Mouse (Mus musculus) hindbrain, embryonic 15.5 days (tissue): ENCODE measurements around the gene Ash1l. TPM values are rescaled to one million over a fixed set of nuclear protein-coding genes. Genes with fewer than 3 reads are reported as not detected.

Source experiments
- ATAC-seq: fragments of 200-750 bp; cut with Nextera tagmentation; 2 replicates; pipeline ENCODE4 v1.8.0; 2017; ENCODE audit warnings: low read depth, moderate number of reproducible peaks, moderate TSS enrichment; ENCODE audit not compliant: low FRiP score
- H3K27ac ChIP-seq: fragments of 300-500 bp; sonication (generic); replicated peaks from 2 replicates; pipeline ENCODE4 v1.5.1; 2015; ENCODE audit warnings: mild to moderate bottlenecking, inconsistent platforms
- H3K27me3 ChIP-seq: fragments of 300-500 bp; sonication (generic); 2 replicates; pipeline ENCODE4 v1.6.1; 2015; ENCODE audit warnings: control low read depth, inconsistent platforms
- H3K36me3 ChIP-seq: fragments of 300-500 bp; sonication (generic); 2 replicates; pipeline ENCODE4 v1.6.1; 2015; ENCODE audit warnings: control low read depth, inconsistent platforms
- H3K4me1 ChIP-seq: fragments of 300-500 bp; sonication (generic); replicated peaks from 2 replicates; pipeline ENCODE4 v1.6.1; 2015; ENCODE audit warnings: control low read depth, inconsistent platforms
- H3K4me2 ChIP-seq: fragments of 300-500 bp; sonication (generic); 2 replicates; pipeline ENCODE4 v1.6.1; 2015; ENCODE audit warnings: moderate library complexity, mild to moderate bottlenecking, inconsistent platforms
- H3K4me3 ChIP-seq: fragments of 300-500 bp; sonication (generic); 2 replicates; pipeline ENCODE4 v1.5.1; 2015; ENCODE audit warnings: mild to moderate bottlenecking, inconsistent platforms
- H3K9ac ChIP-seq: fragments of 300-500 bp; sonication (generic); 2 replicates; pipeline ENCODE4 v1.6.1; 2015; ENCODE audit warnings: inconsistent platforms
- H3K9me3 ChIP-seq: fragments of 300-500 bp; sonication (generic); 2 replicates; pipeline ENCODE4 v1.6.1; 2016; ENCODE audit warnings: control low read depth, inconsistent platforms
- WGBS: fragments of 180-500 bp; shearing (Covaris S2); methylation state at CpG from one replicate; pipeline ENCODE4 v1.1.7; 2015; 5-methylcytosine and 5-hydroxymethylcytosine counted together
- polyA plus RNA-seq: library from polyadenylated mRNA; unstranded; fragments of >200 nt; fragmentation: Nextera tagmentation; extraction: Ambion mirVana; gene quantifications from 2 replicates; pipeline ENCODE4 v1.2.1, GENCODE M21; 2015

Gene Ash1l
- polyA plus RNA-seq = 17.5 and 19.5 TPM in 2 replicates

GRCm38 (mm10) chr3:88950576-88951326 lies at the start of gene Ash1l, which contains the start of gene Dap3:
Ash1l (plus strand) TSS chr3:88950622.
Dap3 (minus strand) TSS chr3:88951181.
- Histone ChIP-seq H3K4me3 (peak within 1 kb of the TSS; percentile 88), H3K9me3 (no peaks in the 10 kb centered on the region)
- WGBS = 0% methylated on average over 46 of the region's 64 CpGs

GRCm38 (mm10) chr3:88904803-88905202 lies 45.6 kb upstream of the Ash1l start:
- Histone ChIP-seq H3K4me3 (no peak overlapping the region), H3K4me2 (no peak overlapping the region)
- 93% methylated on average over 3 of the region's 3 CpGs for WGBS

More at GRCm38 (mm10) chr3:88950576-88951326, at the start of gene Ash1l, which contains the start of gene Dap3:
- no peaks in the 10 kb centered on the region for H3K27me3 ChIP-seq
- H3K27ac ChIP-seq = peak within 1 kb of the TSS; percentile 100
- peak within 1 kb of the TSS; percentile 95 for H3K9ac ChIP-seq
- ATAC-seq = peak; percentile 85
- H3K4me1 ChIP-seq = peaks cover 42% of the 10 kb centered on the region
- no peaks in the 10 kb centered on the region for H3K36me3 ChIP-seq
- H3K4me2 ChIP-seq = peak within 1 kb of the TSS; percentile 71

GRCm38 (mm10) chr3:88905209-88905608 lies 45.2 kb upstream of the Ash1l start:
- Histone ChIP-seq H3K9ac (no peak overlapping the region), H3K27ac (no peak overlapping the region), H3K4me2 (no peak overlapping the region), H3K27me3 (no peaks in the 10 kb centered on the region), H3K4me1 (no peaks in the 10 kb centered on the region), H3K36me3 (peaks cover 73% of the 10 kb centered on the region), H3K9me3 (no peaks in the 10 kb centered on the region), H3K4me3 (no peak overlapping the region)
- ATAC-seq = no peak
- 90% methylated on average over 6 of the region's 6 CpGs for WGBS

More at GRCm38 (mm10) chr3:88904803-88905202, 45.6 kb upstream of the Ash1l start:
- H3K27me3 ChIP-seq = no peaks in the 10 kb centered on the region
- peaks cover 69% of the 10 kb centered on the region for H3K36me3 ChIP-seq
- no peaks in the 10 kb centered on the region for H3K4me1 ChIP-seq
- H3K27ac ChIP-seq = no peak overlapping the region
- no peak overlapping the region for H3K9ac ChIP-seq
- H3K9me3 ChIP-seq = no peaks in the 10 kb centered on the region
- no peak for ATAC-seq

GRCm38 (mm10) chr3:88905741-88906140 lies 44.7 kb upstream of the Ash1l start:
- Histone ChIP-seq H3K36me3 (peaks cover 77% of the 10 kb centered on the region), H3K4me2 (no peak overlapping the region), H3K27ac (no peak overlapping the region), H3K27me3 (no peaks in the 10 kb centered on the region), H3K9me3 (no peaks in the 10 kb centered on the region), H3K9ac (no peak overlapping the region), H3K4me3 (no peak overlapping the region), H3K4me1 (no peaks in the 10 kb centered on the region)
- no peak for ATAC-seq
- whole genome bisulfite sequencing = 91% methylated on average over 2 of the region's 2 CpGs

- Histone ChIP-seq H3K4me1 (no peaks in the 10 kb centered on the region), H3K4me2 (no peak overlapping the region), H3K27me3 (no peaks in the 10 kb centered on the region), H3K9me3 (no peaks in the 10 kb centered on the region), H3K4me3 (no peak overlapping the region), H3K9ac (no peak overlapping the region), H3K36me3 (peaks cover 80% of the 10 kb centered on the region), H3K27ac (no peak overlapping the region)
- no peak for ATAC-seq
- 91% methylated on average over 6 of the region's 6 CpGs for WGBS
Measured at GRCm38 (mm10) chr3:88906393-88907159, 43.8 kb upstream of the Ash1l start.

GRCm38 (mm10) chr3:88912585-88912984 lies 37.8 kb upstream of the Ash1l start:
- H3K4me2 ChIP-seq = peak overlapping the region; percentile 71
- WGBS = 93% methylated on average over 7 of the region's 7 CpGs
- H3K4me1 ChIP-seq = peaks cover 15% of the 10 kb centered on the region
- H3K9ac ChIP-seq = 0 out of 2 replicates have a peak overlapping the region, but pooled peaks have one; percentile 67
- peaks cover 43% of the 10 kb centered on the region for H3K36me3 ChIP-seq
- peak overlapping the region; percentile 64; the same call in 1 of the 2 replicates for H3K4me3 ChIP-seq
- no peaks in the 10 kb centered on the region for H3K9me3 ChIP-seq
- no peak overlapping the region for H3K27ac ChIP-seq
- no peak for ATAC-seq
- no peaks in the 10 kb centered on the region for H3K27me3 ChIP-seq

GRCm38 (mm10) chr3:88913511-88914383 lies 36.7 kb upstream of the Ash1l start, which contains the start of gene Msto1:
Msto1 (minus strand) TSS chr3:88913999.
- ATAC-seq = peak; percentile 99
- H3K36me3 ChIP-seq = peaks cover 31% of the 10 kb centered on the region
- H3K27me3 ChIP-seq = no peaks in the 10 kb centered on the region
- peaks cover 15% of the 10 kb centered on the region for H3K4me1 ChIP-seq
- no peaks in the 10 kb centered on the region for H3K9me3 ChIP-seq
- WGBS = under 1% methylated on average over 62 of the region's 62 CpGs
- H3K9ac ChIP-seq = peak within 1 kb of the TSS; percentile 67
- H3K4me3 ChIP-seq = peak within 1 kb of the TSS; percentile 64
- H3K27ac ChIP-seq = peak within 1 kb of the TSS; percentile 93
- peak within 1 kb of the TSS; percentile 71 for H3K4me2 ChIP-seq

GRCm38 (mm10) chr3:88914384-88914810 lies 36.0 kb upstream of the Ash1l start:
- Histone ChIP-seq H3K4me2 (peak overlapping the region; percentile 71), H3K36me3 (peaks cover 27% of the 10 kb centered on the region), H3K9ac (peak overlapping the region; percentile 67), H3K27ac (peak overlapping the region; percentile 93), H3K4me3 (peak overlapping the region; percentile 64), H3K9me3 (no peaks in the 10 kb centered on the region), H3K4me1 (peaks cover 15% of the 10 kb centered on the region), H3K27me3 (no peaks in the 10 kb centered on the region)
- WGBS = 27% methylated on average over 8 of the region's 8 CpGs
- ATAC-seq = no peak

GRCm38 (mm10) chr3:88918981-88919380 lies 31.4 kb upstream of the Ash1l start:
- ATAC-seq = no peak
- Histone ChIP-seq H3K27ac (no peak overlapping the region), H3K4me3 (no peak overlapping the region), H3K9ac (no peak overlapping the region), H3K4me1 (peaks cover 8% of the 10 kb centered on the region), H3K27me3 (no peaks in the 10 kb centered on the region), H3K9me3 (no peaks in the 10 kb centered on the region), H3K4me2 (no peak overlapping the region), H3K36me3 (peaks cover 29% of the 10 kb centered on the region)
- 85% methylated on average over 13 of the region's 13 CpGs for whole genome bisulfite sequencing

- Histone ChIP-seq H3K27ac (no peak overlapping the region), H3K4me1 (no peaks in the 10 kb centered on the region), H3K4me2 (no peak overlapping the region), H3K4me3 (no peak overlapping the region), H3K9me3 (no peaks in the 10 kb centered on the region), H3K9ac (no peak overlapping the region), H3K36me3 (peaks cover 51% of the 10 kb centered on the region), H3K27me3 (no peaks in the 10 kb centered on the region)
- 96% methylated on average over 9 of the region's 9 CpGs for WGBS
- no peak for ATAC-seq
Measured at GRCm38 (mm10) chr3:88921411-88921810, 29.0 kb upstream of the Ash1l start.

GRCm38 (mm10) chr3:88923989-88924591 lies 26.3 kb upstream of the Ash1l start:
- Histone ChIP-seq H3K4me1 (no peaks in the 10 kb centered on the region), H3K27ac (no peak overlapping the region), H3K4me3 (no peak overlapping the region), H3K9ac (no peak overlapping the region), H3K36me3 (peaks cover 71% of the 10 kb centered on the region), H3K9me3 (no peaks in the 10 kb centered on the region), H3K27me3 (no peaks in the 10 kb centered on the region), H3K4me2 (no peak overlapping the region)
- no peak for ATAC-seq
- WGBS = 91% methylated on average over 8 of the region's 8 CpGs
